ENCODE assay signal across 34 mouse cellular contexts in the genomic region with DNA sequence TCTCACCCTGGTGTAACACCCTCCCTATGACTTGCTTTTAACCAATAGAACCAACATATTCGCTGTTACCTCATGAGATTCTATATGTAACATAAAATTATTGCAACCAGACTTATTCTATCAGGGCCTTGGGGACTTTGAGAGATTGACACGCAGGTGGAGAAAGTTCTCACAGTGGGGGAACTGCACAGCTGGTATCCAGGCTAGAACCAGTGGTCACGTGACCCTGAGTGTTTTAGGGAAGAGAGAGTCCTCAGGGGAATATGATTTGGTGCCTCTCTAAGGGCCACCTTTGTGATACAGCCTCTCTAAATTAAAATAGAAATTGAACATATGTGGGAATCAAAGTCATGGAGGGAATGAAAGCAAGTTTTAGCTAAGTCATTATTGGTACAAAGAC.
"Had no signal": no experiment of that assay in that cellular context is flagged by ENCODE, and none has a peak within 500 bp of the region (broad histone marks: within the 10 kb centered on the region; RNA-seq: fewer than 3 reads in every experiment).

No protein-coding gene starts in this region.

- ATAC-seq: hindbrain, embryonic 16.5 days; hindbrain, postnatal 0 days; inflammation-experienced regulatory T-cells, adult 6 months; intestine, embryonic 15.5 days; intestine, embryonic 16.5 days had no signal

- H3K9ac ChIP-seq: heart, embryonic 12.5 days; heart, embryonic 13.5 days; heart, embryonic 15.5 days; hindbrain, embryonic 12.5 days; hindbrain, embryonic 13.5 days; hindbrain, embryonic 14.5 days; hindbrain, embryonic 15.5 days; intestine, embryonic 15.5 days; kidney, embryonic 15.5 days had no signal

- H3K27ac ChIP-seq: heart, embryonic 13.5 days; heart, embryonic 15.5 days; hindbrain, embryonic 10.5 days; hindbrain, embryonic 12.5 days; hindbrain, embryonic 13.5 days; hindbrain, embryonic 14.5 days; hindbrain, embryonic 15.5 days; hindbrain, postnatal 0 days; intestine, embryonic 15.5 days; kidney, embryonic 15.5 days; kidney, postnatal 0 days; layer of hippocampus, adult 2 months; left cerebral cortex, adult 2 months had no signal

- H3K27me3 ChIP-seq: heart, embryonic 12.5 days; heart, embryonic 13.5 days; heart, embryonic 15.5 days; hindbrain, embryonic 12.5 days; hindbrain, embryonic 13.5 days; hindbrain, embryonic 15.5 days; intestine, embryonic 15.5 days; kidney, embryonic 15.5 days had no signal

- H3K4me3 ChIP-seq: heart, embryonic 12.5 days; heart, embryonic 13.5 days; heart, embryonic 15.5 days; hindbrain, embryonic 10.5 days; hindbrain, embryonic 12.5 days; hindbrain, embryonic 13.5 days; hindbrain, embryonic 15.5 days; intestine, embryonic 15.5 days; kidney, embryonic 15.5 days; layer of hippocampus, adult 2 months; left cerebral cortex, adult 2 months had no signal

- H3K4me2 ChIP-seq: heart, embryonic 11.5 days; heart, embryonic 12.5 days; heart, embryonic 13.5 days; heart, embryonic 15.5 days; hindbrain, embryonic 12.5 days; hindbrain, embryonic 13.5 days; hindbrain, embryonic 14.5 days; hindbrain, embryonic 15.5 days; intestine, embryonic 15.5 days; kidney, embryonic 15.5 days had no signal

- H3K36me3 ChIP-seq: heart, embryonic 12.5 days; heart, embryonic 13.5 days; heart, embryonic 15.5 days; hindbrain, embryonic 10.5 days; hindbrain, embryonic 12.5 days; hindbrain, embryonic 13.5 days; hindbrain, embryonic 15.5 days; intestine, embryonic 15.5 days; kidney, embryonic 15.5 days had no signal

- H3K4me1 ChIP-seq: heart, embryonic 12.5 days; heart, embryonic 13.5 days; heart, embryonic 15.5 days; hindbrain, embryonic 10.5 days; hindbrain, embryonic 12.5 days; hindbrain, embryonic 13.5 days; hindbrain, embryonic 15.5 days; intestine, embryonic 15.5 days; kidney, embryonic 15.5 days had no signal

- H3K9me3 ChIP-seq: heart, embryonic 12.5 days; heart, embryonic 13.5 days; heart, embryonic 15.5 days; hindbrain, embryonic 10.5 days; hindbrain, embryonic 12.5 days; hindbrain, embryonic 13.5 days; hindbrain, embryonic 15.5 days; intestine, embryonic 15.5 days; kidney, embryonic 15.5 days had no signal

- DNase-seq: heart, postnatal 10 days; heart, postnatal 14 days; heart, postnatal 36 days; heart, postnatal 4 days; kidney, adult 11 months; kidney, adult 18-20 months; kidney, adult 2 months; kidney, adult 8-10 months; kidney, adult 9 months; kidney, postnatal 10 days; kidney, postnatal 14 days; kidney, postnatal 25 days; kidney, postnatal 36 days; kidney, postnatal 4 days; layer of hippocampus, adult 9-11 months; layer of hippocampus, postnatal 36 days had no signal
